Mouse (Mus musculus): ENCODE data around the gene Zdhhc3. TPM values are rescaled to one million over a fixed set of nuclear protein-coding genes. Genes with fewer than 3 reads are reported as not detected.

Zdhhc3 gene
- polyA plus RNA-seq, 1 experiment from 2014 or later = 65.0 TPM

- H3K9me3 ChIP-seq (ENCODE audit: control insufficient read depth, low read length) = no peaks in the 10 kb centered on the region
- H3K9ac ChIP-seq (ENCODE audit: low read length) = no peak overlapping the region
- no peaks in the 10 kb centered on the region for H3K4me1 ChIP-seq (replicated peaks; ENCODE audit: control insufficient read depth, insufficient read depth, low read length)
- peaks cover 21% of the 10 kb centered on the region for H3K36me3 ChIP-seq (ENCODE audit: control insufficient read depth, insufficient read depth, low read length)
- no peaks in the 10 kb centered on the region for H3K27me3 ChIP-seq (replicated peaks; ENCODE audit: control insufficient read depth, insufficient read depth, low read length)
- no peak overlapping the region for H3K4me2 ChIP-seq (ENCODE audit: low read length)
- H3K4me3 ChIP-seq (ENCODE audit: low read depth, low read length) = no peak overlapping the region
- ATAC-seq (replicated peaks; ENCODE audit: low FRiP score, low TSS enrichment, low read depth) (no peak), DNase-seq (ENCODE audit: low spot score) (no peak)
- no peak overlapping the region for H3K27ac ChIP-seq (ENCODE audit: low read depth)
Observed at GRCm38 (mm10) chr9:123104362-123104761, 8.6 kb downstream of the Zdhhc3 start.

- no peaks in the 10 kb centered on the region for H3K27me3 ChIP-seq (replicated peaks; ENCODE audit: control insufficient read depth, insufficient read depth, low read length)
- H3K4me3 ChIP-seq (ENCODE audit: low read depth, low read length) = no peak overlapping the region
- ATAC-seq (replicated peaks; ENCODE audit: low FRiP score, low TSS enrichment, low read depth) (no peak), DNase-seq (ENCODE audit: low spot score) (no peak)
- no peak overlapping the region for H3K9ac ChIP-seq (ENCODE audit: low read length)
- no peak overlapping the region for H3K4me2 ChIP-seq (ENCODE audit: low read length)
- no peaks in the 10 kb centered on the region for H3K4me1 ChIP-seq (replicated peaks; ENCODE audit: control insufficient read depth, insufficient read depth, low read length)
- H3K27ac ChIP-seq (ENCODE audit: low read depth) = no peak overlapping the region
- no peaks in the 10 kb centered on the region for H3K9me3 ChIP-seq (ENCODE audit: control insufficient read depth, low read length)
- peaks cover 30% of the 10 kb centered on the region for H3K36me3 ChIP-seq (ENCODE audit: control insufficient read depth, insufficient read depth, low read length)
Observed at GRCm38 (mm10) chr9:123103425-123103824, 9.6 kb downstream of the Zdhhc3 start.

- Histone ChIP-seq H3K36me3 (ENCODE audit: control insufficient read depth, insufficient read depth, low read length) (peaks cover 65% of the 10 kb centered on the region), H3K9ac (ENCODE audit: low read length) (no peak overlapping the region), H3K4me3 (ENCODE audit: low read depth, low read length) (no peak overlapping the region), H3K4me1 (replicated peaks; ENCODE audit: control insufficient read depth, insufficient read depth, low read length) (no peaks in the 10 kb centered on the region), H3K9me3 (ENCODE audit: control insufficient read depth, low read length) (no peaks in the 10 kb centered on the region), H3K27ac (ENCODE audit: low read depth) (no peak overlapping the region), H3K4me2 (ENCODE audit: low read length) (no peak overlapping the region), H3K27me3 (replicated peaks; ENCODE audit: control insufficient read depth, insufficient read depth, low read length) (no peaks in the 10 kb centered on the region)
- 92% methylated on average over 16 of the region's 16 CpGs for WGBS
- ATAC-seq (replicated peaks; ENCODE audit: low FRiP score, low TSS enrichment, low read depth) (no peak), DNase-seq (ENCODE audit: low spot score) (no peak)
Observed at GRCm38 (mm10) chr9:123099631-123100455, 13.2 kb downstream of the Zdhhc3 start.

GRCm38 (mm10) chr9:123090844-123091243 is 22.2 kb downstream of the Zdhhc3 start:
- Histone ChIP-seq H3K4me2 (ENCODE audit: low read length) (no peak overlapping the region), H3K4me3 (ENCODE audit: low read depth, low read length) (no peak overlapping the region), H3K36me3 (ENCODE audit: control insufficient read depth, insufficient read depth, low read length) (peaks cover 70% of the 10 kb centered on the region), H3K9ac (ENCODE audit: low read length) (no peak overlapping the region), H3K4me1 (replicated peaks; ENCODE audit: control insufficient read depth, insufficient read depth, low read length) (no peaks in the 10 kb centered on the region), H3K27me3 (replicated peaks; ENCODE audit: control insufficient read depth, insufficient read depth, low read length) (no peaks in the 10 kb centered on the region), H3K27ac (ENCODE audit: low read depth) (no peak overlapping the region), H3K9me3 (ENCODE audit: control insufficient read depth, low read length) (no peaks in the 10 kb centered on the region)
- no peak for ATAC-seq (replicated peaks; ENCODE audit: low FRiP score, low TSS enrichment, low read depth)
- WGBS = 93% methylated on average over 4 of the region's 4 CpGs
- DNase-seq (ENCODE audit: low spot score) = no peak

GRCm38 (mm10) chr9:123087558-123087957 is 25.4 kb downstream of the Zdhhc3 start:
- Histone ChIP-seq H3K27ac (ENCODE audit: low read depth) (no peak overlapping the region), H3K27me3 (replicated peaks; ENCODE audit: control insufficient read depth, insufficient read depth, low read length) (no peaks in the 10 kb centered on the region), H3K4me2 (ENCODE audit: low read length) (no peak overlapping the region), H3K4me1 (replicated peaks; ENCODE audit: control insufficient read depth, insufficient read depth, low read length) (no peaks in the 10 kb centered on the region), H3K9me3 (ENCODE audit: control insufficient read depth, low read length) (no peaks in the 10 kb centered on the region), H3K36me3 (ENCODE audit: control insufficient read depth, insufficient read depth, low read length) (peaks cover 81% of the 10 kb centered on the region), H3K4me3 (ENCODE audit: low read depth, low read length) (no peak overlapping the region), H3K9ac (ENCODE audit: low read length) (no peak overlapping the region)
- 72% methylated on average over 3 of the region's 3 CpGs for WGBS
- no peak for DNase-seq (ENCODE audit: low spot score)
- ATAC-seq (replicated peaks; ENCODE audit: low FRiP score, low TSS enrichment, low read depth) = no peak

- H3K4me3 ChIP-seq (ENCODE audit: low read depth, low read length) = no peak overlapping the region
- no peaks in the 10 kb centered on the region for H3K9me3 ChIP-seq (ENCODE audit: control insufficient read depth, low read length)
- no peaks in the 10 kb centered on the region for H3K27me3 ChIP-seq (replicated peaks; ENCODE audit: control insufficient read depth, insufficient read depth, low read length)
- ATAC-seq (replicated peaks; ENCODE audit: low FRiP score, low TSS enrichment, low read depth) = no peak
- no peak overlapping the region for H3K27ac ChIP-seq (ENCODE audit: low read depth)
- no peaks in the 10 kb centered on the region for H3K4me1 ChIP-seq (replicated peaks; ENCODE audit: control insufficient read depth, insufficient read depth, low read length)
- no peak overlapping the region for H3K4me2 ChIP-seq (ENCODE audit: low read length)
- no peak overlapping the region for H3K9ac ChIP-seq (ENCODE audit: low read length)
- peaks cover 96% of the 10 kb centered on the region for H3K36me3 ChIP-seq (ENCODE audit: control insufficient read depth, insufficient read depth, low read length)
- DNase-seq (ENCODE audit: low spot score) = no peak
- 79% methylated on average over 1 of the region's 1 CpGs for WGBS
Observed at GRCm38 (mm10) chr9:123085373-123085772, 27.6 kb downstream of the Zdhhc3 start.

GRCm38 (mm10) chr9:123080796-123081195 is 32.2 kb downstream of the Zdhhc3 start:
- Histone ChIP-seq H3K9me3 (ENCODE audit: control insufficient read depth, low read length) (no peaks in the 10 kb centered on the region), H3K9ac (ENCODE audit: low read length) (no peak overlapping the region), H3K4me3 (ENCODE audit: low read depth, low read length) (no peak overlapping the region), H3K36me3 (ENCODE audit: control insufficient read depth, insufficient read depth, low read length) (peaks cover 91% of the 10 kb centered on the region), H3K4me2 (ENCODE audit: low read length) (no peak overlapping the region), H3K27ac (ENCODE audit: low read depth) (no peak overlapping the region), H3K4me1 (replicated peaks; ENCODE audit: control insufficient read depth, insufficient read depth, low read length) (no peaks in the 10 kb centered on the region), H3K27me3 (replicated peaks; ENCODE audit: control insufficient read depth, insufficient read depth, low read length) (no peaks in the 10 kb centered on the region)
- ATAC-seq (replicated peaks; ENCODE audit: low FRiP score, low TSS enrichment, low read depth) = no peak
- no peak for DNase-seq (ENCODE audit: low spot score)
- WGBS = 80% methylated on average over 1 of the region's 1 CpGs

- no peak overlapping the region for H3K4me3 ChIP-seq (ENCODE audit: low read depth, low read length)
- no peaks in the 10 kb centered on the region for H3K9me3 ChIP-seq (ENCODE audit: control insufficient read depth, low read length)
- H3K4me1 ChIP-seq (replicated peaks; ENCODE audit: control insufficient read depth, insufficient read depth, low read length) = no peaks in the 10 kb centered on the region
- no peaks in the 10 kb centered on the region for H3K27me3 ChIP-seq (replicated peaks; ENCODE audit: control insufficient read depth, insufficient read depth, low read length)
- 90% methylated on average over 6 of the region's 7 CpGs for WGBS
- H3K9ac ChIP-seq (ENCODE audit: low read length) = no peak overlapping the region
- ATAC-seq (replicated peaks; ENCODE audit: low FRiP score, low TSS enrichment, low read depth) (no peak), DNase-seq (ENCODE audit: low spot score) (no peak)
- H3K36me3 ChIP-seq (ENCODE audit: control insufficient read depth, insufficient read depth, low read length) = peaks cover 87% of the 10 kb centered on the region
- H3K27ac ChIP-seq (ENCODE audit: low read depth) = no peak overlapping the region
- no peak overlapping the region for H3K4me2 ChIP-seq (ENCODE audit: low read length)
Observed at GRCm38 (mm10) chr9:123080355-123080754, 32.6 kb downstream of the Zdhhc3 start.

- no peaks in the 10 kb centered on the region for H3K4me1 ChIP-seq (replicated peaks; ENCODE audit: control insufficient read depth, insufficient read depth, low read length)
- no peak overlapping the region for H3K4me3 ChIP-seq (ENCODE audit: low read depth, low read length)
- no peak for DNase-seq (ENCODE audit: low spot score)
- H3K27me3 ChIP-seq (replicated peaks; ENCODE audit: control insufficient read depth, insufficient read depth, low read length) = no peaks in the 10 kb centered on the region
- H3K27ac ChIP-seq (ENCODE audit: low read depth) = no peak overlapping the region
- no peak for ATAC-seq (replicated peaks; ENCODE audit: low FRiP score, low TSS enrichment, low read depth)
- H3K9ac ChIP-seq (ENCODE audit: low read length) = no peak overlapping the region
- no peaks in the 10 kb centered on the region for H3K9me3 ChIP-seq (ENCODE audit: control insufficient read depth, low read length)
- WGBS = 93% methylated on average over 5 of the region's 5 CpGs
- H3K36me3 ChIP-seq (ENCODE audit: control insufficient read depth, insufficient read depth, low read length) = peaks cover 83% of the 10 kb centered on the region
- H3K4me2 ChIP-seq (ENCODE audit: low read length) = no peak overlapping the region
Observed at GRCm38 (mm10) chr9:123079149-123079548, 33.9 kb downstream of the Zdhhc3 start.
